Mouse (Mus musculus): ENCODE measurements around the gene Bzw2.

- no peak for TF ChIP-seq POLR2A (IDR thresholded peaks at IDR 0.05; ENCODE audit: borderline replicate concordance, control insufficient read depth, low read depth, low read length)
- TF ChIP-seq CTCF (IDR thresholded peaks at IDR 0.05; ENCODE audit: control insufficient read depth, insufficient read depth, low read length), result no peak
Measured at GRCm38 (mm10) chr12:36111110-36111509, 46.8 kb downstream of the Bzw2 start.
